Mouse (Mus musculus) testis, adult 2 months (tissue): ENCODE results near the gene Ogdhl.

Source experiments
- CTCF ChIP-seq: fragments of 200-500 bp; IDR thresholded peaks from 2 replicates; pipeline ENCODE4 v1.5.1; 2012; ENCODE audit warnings: low read depth, mild to moderate bottlenecking, inconsistent platforms, low read length, moderate library complexity; ENCODE audit not compliant: control insufficient read depth, insufficient read depth, insufficient replicate concordance
- POLR2A ChIP-seq: fragments of 200-500 bp; IDR thresholded peaks from 2 replicates; pipeline ENCODE4 v1.6.1; 2012; ENCODE audit warnings: low read depth, mild to moderate bottlenecking, inconsistent platforms, low read length, moderate library complexity; ENCODE audit not compliant: control insufficient read depth

- TF ChIP-seq POLR2A = no peak
- TF ChIP-seq CTCF = no peak
These were observed 1.4 kb downstream of the Ogdhl start for GRCm38 (mm10) chr14:32323221-32323620.
